Mouse (Mus musculus) hematopoietic multipotent progenitor cell, adult 10-12 weeks (in vitro differentiated cells): Measurements from ENCODE around the gene Hcn3. TPM values are rescaled to one million over a fixed set of nuclear protein-coding genes. Genes with fewer than 3 reads are reported as not detected.

ENCODE experiments used
- polyA plus RNA-seq: library from polyadenylated mRNA; stranded (reverse); fragments of >175 nt; gene quantifications from 2 replicates; pipeline ENCODE4 v1.2.3, GENCODE M21; 2012; ENCODE audit warnings: low replicate concordance

Hcn3 gene
- 3.0 and 4.4 TPM in 2 replicates for polyA plus RNA-seq

DNA sequence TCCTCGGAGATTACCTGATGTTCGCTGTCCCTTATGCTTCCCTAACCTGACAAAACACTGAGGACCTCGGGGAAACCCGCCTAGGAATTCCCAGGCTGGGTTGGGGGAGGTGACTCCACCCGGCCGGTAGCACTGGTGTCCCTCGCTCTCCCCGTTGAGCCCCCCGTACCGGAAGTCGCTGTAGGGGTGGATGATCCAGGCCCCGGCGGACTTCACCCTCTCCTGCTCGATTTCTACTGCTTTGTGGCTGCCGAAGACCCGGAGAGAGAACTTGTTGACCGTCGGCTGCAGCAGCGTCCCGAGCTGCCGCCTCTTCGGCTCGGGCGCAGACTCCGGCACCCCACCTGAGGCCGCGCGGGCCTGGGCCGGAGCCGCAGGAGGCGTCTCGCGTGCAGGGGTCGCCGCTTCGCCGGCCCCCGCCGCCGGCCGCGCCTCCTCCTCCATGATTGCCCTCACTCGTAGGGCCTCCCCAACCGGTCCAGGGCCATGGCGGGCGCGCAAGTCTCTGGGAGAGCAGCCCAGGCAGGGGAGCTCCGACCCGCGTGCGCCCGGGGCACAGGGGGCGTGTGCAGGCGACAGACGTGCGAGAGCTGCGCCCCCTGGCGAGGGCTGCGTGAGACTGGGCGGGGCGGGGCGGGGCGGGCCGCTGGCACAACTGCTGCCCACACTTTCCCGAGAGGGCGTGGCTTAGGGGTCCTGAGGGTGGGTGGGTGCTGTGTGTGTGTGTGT, at the start of gene Hcn3:
Hcn3 (minus strand) TSS at position 581 of the 729 bp plus-strand sequence.

GRCm38 (mm10) chr3:89202253-89203141, 42.5 kb upstream of the Hcn3 start, which contains the start of gene Gba:
Gene Gba (plus strand): TSS chr3:89202928.

GRCm38 (mm10) chr3:89183058-89183958, 23.3 kb upstream of the Hcn3 start, which contains the start of gene Fam189b:
Gene Fam189b (plus strand): TSS chr3:89183143.

GRCm38 (mm10) chr3:89177242-89178106, 17.5 kb upstream of the Hcn3 start, which contains the start of gene Scamp3:
Gene Scamp3 (plus strand): TSS chr3:89177473.

DNA sequence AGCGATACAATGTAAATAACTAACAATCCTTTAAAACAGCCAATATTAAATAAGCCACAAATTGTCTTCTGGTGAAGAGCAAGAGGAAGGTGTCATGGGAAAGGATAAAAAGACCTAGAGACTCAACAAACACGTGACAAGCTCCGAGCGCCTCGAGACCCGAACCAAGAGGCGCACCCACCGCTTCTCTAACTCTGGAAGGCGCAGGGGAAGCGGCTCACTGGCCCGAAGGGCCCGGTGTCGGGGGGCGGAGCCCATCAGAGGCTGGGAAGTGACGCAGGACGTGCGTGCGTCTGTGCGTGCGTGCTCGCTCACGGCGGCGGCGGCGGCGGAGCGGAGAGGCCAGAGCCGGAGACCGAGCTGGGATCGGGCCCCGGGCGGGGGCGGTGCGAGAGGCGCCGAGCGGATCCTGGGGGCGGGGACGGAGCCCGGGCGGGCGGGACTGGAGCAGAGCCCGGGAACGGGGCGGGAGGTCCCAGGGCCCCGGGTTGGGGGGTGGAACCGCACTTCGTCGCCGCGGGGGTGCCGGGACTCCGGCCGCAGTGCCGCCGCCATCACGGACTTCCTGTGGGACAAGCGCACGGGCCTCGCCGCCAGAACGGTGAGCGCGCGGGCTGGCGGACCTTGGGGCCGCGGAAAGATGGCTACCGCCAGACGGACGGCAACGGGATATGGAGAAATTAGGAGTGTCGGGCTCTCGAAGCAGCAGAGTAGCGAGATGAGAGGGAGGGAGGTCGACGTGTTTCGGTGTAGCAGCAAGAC, 4.7 kb upstream of the Hcn3 start, which contains the start of gene Clk2:
Clk2 (plus strand) TSS at position 290 of the 762 bp plus-strand sequence.

DNA sequence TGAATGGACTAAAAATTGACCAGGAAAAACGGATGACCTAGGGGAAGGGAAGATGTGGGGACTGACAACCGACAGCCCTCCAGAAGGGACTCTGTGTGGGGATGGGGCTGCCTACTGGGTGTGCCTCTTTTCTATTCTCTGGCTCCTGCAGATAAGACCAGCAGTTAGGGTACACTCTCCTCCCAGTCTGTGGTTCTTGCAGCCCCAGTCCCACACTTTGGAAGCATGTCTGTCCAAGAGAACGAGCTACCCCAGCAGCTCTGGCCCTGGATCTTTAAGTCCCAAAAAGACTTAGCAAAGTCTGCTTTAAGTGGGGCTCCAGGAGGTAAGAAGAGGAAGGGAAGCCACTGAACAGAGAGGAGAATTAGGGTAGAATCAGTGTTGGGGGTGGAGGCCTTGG, 24.0 kb downstream of the Hcn3 start, which contains the start of gene Pklr:
Pklr (plus strand) TSS at position 185 of the 400 bp plus-strand sequence.

GRCm38 (mm10) chr3:89101812-89102494, 58.0 kb downstream of the Hcn3 start, which contains the start of gene Fdps:
Gene Fdps (minus strand): TSS chr3:89101959.

DNA sequence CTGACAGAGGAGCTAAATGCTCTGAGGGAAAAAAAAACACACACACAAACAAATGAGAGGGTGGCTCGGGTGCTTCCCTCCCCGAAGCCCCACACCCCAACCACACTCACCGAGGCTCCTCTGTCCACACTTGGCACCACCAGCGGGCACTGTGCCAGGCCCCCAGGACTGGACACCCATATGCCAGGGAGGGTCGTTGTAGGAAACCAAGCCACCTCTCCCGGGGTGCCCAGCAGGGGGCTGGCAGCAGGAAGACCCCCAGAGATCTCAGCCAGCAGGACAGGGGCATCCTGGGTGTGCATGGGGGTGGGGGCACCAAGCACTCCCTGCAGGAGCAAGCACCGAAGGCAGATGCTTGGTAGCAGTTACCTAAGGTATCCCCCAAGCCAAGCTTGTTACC, 59.2 kb downstream of the Hcn3 start, which contains the start of gene Gm43738:
Gm43738 (minus strand) TSS at position 289 of the 400 bp plus-strand sequence.

Other genes with a start within 250 kb of the Hcn3 start
- 12.0 and 14.3 TPM in 2 replicates for gene Msto1, start 246.2 kb downstream of the Hcn3 start, polyA plus RNA-seq
- gene Ash1l, start 209.6 kb downstream of the Hcn3 start, polyA plus RNA-seq: 5.1 and 8.2 TPM in 2 replicates
- gene Dap3, start 209.0 kb downstream of the Hcn3 start, polyA plus RNA-seq: 43.7 and 77.3 TPM in 2 replicates
- gene Rusc1, start 66.9 kb downstream of the Hcn3 start, polyA plus RNA-seq: 39.4 and 51.6 TPM in 2 replicates
- gene Gm43738, start 59.1 kb downstream of the Hcn3 start, polyA plus RNA-seq: 0.68 TPM in 1 of 2 replicates, not detected in the other
- 4.4 and 8.8 TPM in 2 replicates for gene Fdps, start 58.2 kb downstream of the Hcn3 start, polyA plus RNA-seq
- 5.5 and 56.5 TPM in 2 replicates for gene Pklr, start 24.1 kb downstream of the Hcn3 start, polyA plus RNA-seq
- gene Clk2, start 4.6 kb upstream of the Hcn3 start, polyA plus RNA-seq: 48.8 and 75.7 TPM in 2 replicates
- gene Scamp3, start 17.3 kb upstream of the Hcn3 start, polyA plus RNA-seq: 280 and 307 TPM in 2 replicates
- gene Fam189b, start 22.9 kb upstream of the Hcn3 start, polyA plus RNA-seq: 144 and 333 TPM in 2 replicates
- 14.9 and 15.3 TPM in 2 replicates for gene Gba, start 42.7 kb upstream of the Hcn3 start, polyA plus RNA-seq
- 0.47 and 0.53 TPM in 2 replicates for gene Thbs3, start 55.0 kb upstream of the Hcn3 start, polyA plus RNA-seq
- gene Mtx1, start 66.9 kb upstream of the Hcn3 start, polyA plus RNA-seq: 196 and 222 TPM in 2 replicates
- gene Muc1, start 68.9 kb upstream of the Hcn3 start, polyA plus RNA-seq: 0.72 and 1.1 TPM in 2 replicates
- gene Krtcap2, start 85.8 kb upstream of the Hcn3 start, polyA plus RNA-seq: 77.7 and 182 TPM in 2 replicates
- 7.9 and 14.5 TPM in 2 replicates for gene Trim46, start 86.1 kb upstream of the Hcn3 start, polyA plus RNA-seq
- gene Dpm3, start 99.2 kb upstream of the Hcn3 start, polyA plus RNA-seq: 332 and 345 TPM in 2 replicates
- gene Slc50a1, start 110.4 kb upstream of the Hcn3 start, polyA plus RNA-seq: 38.7 and 63.5 TPM in 2 replicates
- 0.37 and 0.85 TPM in 2 replicates for gene Efna1, start 120.9 kb upstream of the Hcn3 start, polyA plus RNA-seq
- gene Efna3, start 162.8 kb upstream of the Hcn3 start, polyA plus RNA-seq: not detected in 2 replicates
- gene Efna4, start 177.8 kb upstream of the Hcn3 start, polyA plus RNA-seq: 0.65 and 1.9 TPM in 2 replicates
- 41.8 and 169 TPM in 2 replicates for gene Adam15, start 189.8 kb upstream of the Hcn3 start, polyA plus RNA-seq
- not detected in 2 replicates for gene Dcst2, start 201.8 kb upstream of the Hcn3 start, polyA plus RNA-seq
- gene Dcst1, start 205.1 kb upstream of the Hcn3 start, polyA plus RNA-seq: not detected in 2 replicates
- 186 and 424 TPM in 2 replicates for gene Zbtb7b, start 234.6 kb upstream of the Hcn3 start, polyA plus RNA-seq
- gene Lenep, start 242.6 kb upstream of the Hcn3 start, polyA plus RNA-seq: 0.49 TPM in 1 of 2 replicates, not detected in the other